Mouse (Mus musculus): ENCODE results near the gene 4921504E06Rik. TPM values are rescaled to one million over a fixed set of nuclear protein-coding genes. Genes with fewer than 3 reads are reported as not detected.

The 4921504E06Rik gene
- polyA plus RNA-seq, 1 experiment, result not detected

GRCm38 (mm10) chr2:19562114-19562829 lies 8.6 kb upstream of the 4921504E06Rik start:
- Histone ChIP-seq H3K4me1 (ENCODE audit: control insufficient read depth, insufficient read depth, low read length) (no peaks in the 10 kb centered on the region), H3K4me3 (replicated peaks; ENCODE audit: extremely low read depth, low read depth, low read length) (no peak overlapping the region)
- TF ChIP-seq CTCF (IDR thresholded peaks at IDR 0.05; ENCODE audit: insufficient read depth, low read length) (no peak), POLR2A (IDR thresholded peaks at IDR 0.05; ENCODE audit: borderline replicate concordance, extremely low read depth, low read depth, low read length) (no peak)
- DNase-seq, result no peak
- WGBS, result 78% methylated on average over 5 of the region's 5 CpGs

- DNase-seq, result no peak
- Histone ChIP-seq H3K4me1 (ENCODE audit: control insufficient read depth, insufficient read depth, low read length) (no peaks in the 10 kb centered on the region), H3K4me3 (replicated peaks; ENCODE audit: extremely low read depth, low read depth, low read length) (no peak overlapping the region)
- no peak for TF ChIP-seq CTCF (IDR thresholded peaks at IDR 0.05; ENCODE audit: insufficient read depth, low read length)
- no peak for TF ChIP-seq POLR2A (IDR thresholded peaks at IDR 0.05; ENCODE audit: borderline replicate concordance, extremely low read depth, low read depth, low read length)
- WGBS, result 60% methylated on average over 2 of the region's 2 CpGs
These were observed 6.9 kb upstream of the 4921504E06Rik start for GRCm38 (mm10) chr2:19560654-19561053.

GRCm38 (mm10) chr2:19560071-19560470 lies 6.4 kb upstream of the 4921504E06Rik start:
- 49% methylated on average over 4 of the region's 4 CpGs for WGBS
- TF ChIP-seq CTCF (IDR thresholded peaks at IDR 0.05; ENCODE audit: insufficient read depth, low read length), result no peak
- no peak for TF ChIP-seq POLR2A (IDR thresholded peaks at IDR 0.05; ENCODE audit: borderline replicate concordance, extremely low read depth, low read depth, low read length)
- no peaks in the 10 kb centered on the region for H3K4me1 ChIP-seq (ENCODE audit: control insufficient read depth, insufficient read depth, low read length)
- peak; percentile 16 for DNase-seq
- H3K4me3 ChIP-seq (replicated peaks; ENCODE audit: extremely low read depth, low read depth, low read length), result no peak overlapping the region

- no peak for DNase-seq
- Histone ChIP-seq H3K4me3 (replicated peaks; ENCODE audit: extremely low read depth, low read depth, low read length) (no peak overlapping the region), H3K4me1 (ENCODE audit: control insufficient read depth, insufficient read depth, low read length) (no peaks in the 10 kb centered on the region; the same call in 1 of the 2 replicates)
- WGBS, result 84% methylated on average over 2 of the region's 2 CpGs
- TF ChIP-seq CTCF (IDR thresholded peaks at IDR 0.05; ENCODE audit: insufficient read depth, low read length) (no peak), POLR2A (IDR thresholded peaks at IDR 0.05; ENCODE audit: borderline replicate concordance, extremely low read depth, low read depth, low read length) (no peak)
These were observed 2.3 kb downstream of the 4921504E06Rik start for GRCm38 (mm10) chr2:19551396-19551795.

GRCm38 (mm10) chr2:19540906-19541305 lies 12.8 kb downstream of the 4921504E06Rik start:
- TF ChIP-seq POLR2A (IDR thresholded peaks at IDR 0.05; ENCODE audit: borderline replicate concordance, extremely low read depth, low read depth, low read length), result no peak
- TF ChIP-seq CTCF (IDR thresholded peaks at IDR 0.05; ENCODE audit: insufficient read depth, low read length), result no peak
- Histone ChIP-seq H3K4me3 (replicated peaks; ENCODE audit: extremely low read depth, low read depth, low read length) (no peak overlapping the region), H3K4me1 (ENCODE audit: control insufficient read depth, insufficient read depth, low read length) (no peaks in the 10 kb centered on the region)
- no peak for DNase-seq
- 50% methylated on average over 1 of the region's 1 CpGs for WGBS

GRCm38 (mm10) chr2:19529428-19529827 lies 24.3 kb downstream of the 4921504E06Rik start:
- no peak for TF ChIP-seq CTCF (IDR thresholded peaks at IDR 0.05; ENCODE audit: insufficient read depth, low read length)
- no peak for TF ChIP-seq POLR2A (IDR thresholded peaks at IDR 0.05; ENCODE audit: borderline replicate concordance, extremely low read depth, low read depth, low read length)
- H3K4me1 ChIP-seq (ENCODE audit: control insufficient read depth, insufficient read depth, low read length), result no peaks in the 10 kb centered on the region
- 77% methylated on average over 2 of the region's 2 CpGs for whole genome bisulfite sequencing

GRCm38 (mm10) chr2:19528797-19529196 lies 24.9 kb downstream of the 4921504E06Rik start:
- WGBS, result 0% methylated on average over 1 of the region's 1 CpGs

More at GRCm38 (mm10) chr2:19529428-19529827, 24.3 kb downstream of the 4921504E06Rik start:
- no peak for DNase-seq
- H3K4me3 ChIP-seq (replicated peaks; ENCODE audit: extremely low read depth, low read depth, low read length), result no peak overlapping the region

GRCm38 (mm10) chr2:19524071-19524470 lies 29.6 kb downstream of the 4921504E06Rik start:
- TF ChIP-seq CTCF (IDR thresholded peaks at IDR 0.05; ENCODE audit: insufficient read depth, low read length), result no peak
- no peak for TF ChIP-seq POLR2A (IDR thresholded peaks at IDR 0.05; ENCODE audit: borderline replicate concordance, extremely low read depth, low read depth, low read length)
- Histone ChIP-seq H3K4me1 (ENCODE audit: control insufficient read depth, insufficient read depth, low read length) (no peaks in the 10 kb centered on the region), H3K4me3 (replicated peaks; ENCODE audit: extremely low read depth, low read depth, low read length) (no peak overlapping the region)
- 63% methylated on average over 5 of the region's 5 CpGs for WGBS
- no peak for DNase-seq

More at GRCm38 (mm10) chr2:19528797-19529196, 24.9 kb downstream of the 4921504E06Rik start:
- no peak for DNase-seq
- TF ChIP-seq CTCF (IDR thresholded peaks at IDR 0.05; ENCODE audit: insufficient read depth, low read length), result peak; percentile 21; the same call in 1 of the 2 replicates
- no peak for TF ChIP-seq POLR2A (IDR thresholded peaks at IDR 0.05; ENCODE audit: borderline replicate concordance, extremely low read depth, low read depth, low read length)
- Histone ChIP-seq H3K4me1 (ENCODE audit: control insufficient read depth, insufficient read depth, low read length) (no peaks in the 10 kb centered on the region), H3K4me3 (replicated peaks; ENCODE audit: extremely low read depth, low read depth, low read length) (no peak overlapping the region)

- no peak for DNase-seq
- Histone ChIP-seq H3K4me1 (ENCODE audit: control insufficient read depth, insufficient read depth, low read length) (no peaks in the 10 kb centered on the region), H3K4me3 (replicated peaks; ENCODE audit: extremely low read depth, low read depth, low read length) (no peak overlapping the region)
- no peak for TF ChIP-seq POLR2A (IDR thresholded peaks at IDR 0.05; ENCODE audit: borderline replicate concordance, extremely low read depth, low read depth, low read length)
- TF ChIP-seq CTCF (IDR thresholded peaks at IDR 0.05; ENCODE audit: insufficient read depth, low read length), result no peak
- 24% methylated on average over 7 of the region's 7 CpGs for WGBS
These were observed 32.1 kb downstream of the 4921504E06Rik start for GRCm38 (mm10) chr2:19521662-19522061.

- DNase-seq, result no peak
- H3K4me3 ChIP-seq (replicated peaks; ENCODE audit: extremely low read depth, low read depth, low read length), result no peak overlapping the region
- WGBS, result 89% methylated on average over 2 of the region's 2 CpGs
- H3K4me1 ChIP-seq (ENCODE audit: control insufficient read depth, insufficient read depth, low read length), result no peaks in the 10 kb centered on the region
- no peak for TF ChIP-seq CTCF (IDR thresholded peaks at IDR 0.05; ENCODE audit: insufficient read depth, low read length)
- TF ChIP-seq POLR2A (IDR thresholded peaks at IDR 0.05; ENCODE audit: borderline replicate concordance, extremely low read depth, low read depth, low read length), result no peak
These were observed 33.1 kb downstream of the 4921504E06Rik start for GRCm38 (mm10) chr2:19520617-19521016.
